Mouse (Mus musculus): ENCODE results near the gene Atad3a.
"Not testable (repeated sequence)": the region's sequence is repeated elsewhere in the genome, so short reads cannot be mapped to it uniquely, and the experiment has no call there.

Atad3a gene

GRCm38 (mm10) chr4:155760613-155761355 is at the start of gene Atad3a:
TSS of gene Atad3a (minus strand) at chr4:155761093.
- peak; percentile 85 for DNase-seq (ENCODE audit: low read depth, low spot score)

- no peak for DNase-seq (ENCODE audit: low read depth, low spot score)
Observed at GRCm38 (mm10) chr4:155807841-155808240, 46.9 kb upstream of the Atad3a start.

DNA sequence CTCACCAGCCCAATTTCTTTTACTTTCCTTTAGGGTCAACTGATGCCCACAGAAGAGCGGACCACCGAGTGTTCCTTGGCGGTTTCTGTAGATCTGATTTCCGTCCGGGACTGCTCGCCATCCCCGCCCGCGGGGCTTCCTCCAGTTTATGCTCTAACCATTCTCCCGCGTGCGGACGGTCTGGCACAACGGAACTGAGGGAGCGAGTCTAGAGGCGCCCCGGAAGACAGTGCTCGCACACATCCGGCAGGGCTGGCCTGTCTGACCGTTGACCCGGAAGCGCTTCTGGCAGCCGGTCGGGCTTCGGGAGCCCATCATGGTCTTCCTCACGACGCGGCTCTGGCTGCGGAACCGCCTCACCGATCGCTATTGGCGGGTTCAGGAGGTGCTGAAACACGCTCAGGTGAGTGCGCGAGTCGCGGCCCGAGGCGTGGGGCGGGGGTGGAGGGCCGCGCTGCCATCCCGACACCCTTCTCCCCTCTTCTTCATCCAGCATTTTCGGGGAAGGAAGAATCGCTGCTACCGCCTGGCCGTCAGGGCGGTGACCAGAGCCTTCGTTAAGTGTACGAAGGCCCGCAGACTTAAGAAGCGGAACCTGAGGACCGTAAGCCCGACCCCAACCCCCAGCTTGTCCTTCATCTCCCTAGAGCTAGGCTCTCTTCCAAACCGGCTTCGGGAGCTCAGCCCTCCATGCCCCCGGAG is 42.6 kb upstream of the Atad3a start:
- peak; percentile 91 for DNase-seq (ENCODE audit: low read depth, low spot score)

GRCm38 (mm10) chr4:155802741-155803339 is 41.9 kb upstream of the Atad3a start, which contains the start of gene Mrpl20:
TSS of gene Mrpl20 (plus strand) at chr4:155802878.
- no peak for DNase-seq (ENCODE audit: low read depth, low spot score)

DNA sequence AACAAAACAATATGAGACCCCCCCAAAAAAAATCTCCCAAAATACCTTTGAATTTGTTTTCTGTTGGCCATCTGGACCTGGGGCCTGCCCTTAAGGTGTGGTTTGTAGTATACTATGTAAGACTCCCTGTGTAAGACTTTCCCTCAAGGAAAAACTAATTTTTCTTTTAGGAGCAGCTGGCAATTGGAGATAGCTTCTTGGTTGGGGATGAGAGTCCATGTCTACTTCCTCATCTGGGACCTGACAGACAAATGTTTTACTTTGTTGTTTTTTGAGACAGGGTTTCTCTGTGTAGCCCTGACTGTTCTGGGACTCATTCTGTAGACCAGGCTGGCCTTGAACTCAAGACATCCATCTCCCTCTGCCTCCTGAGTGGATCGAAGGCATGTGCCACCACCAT is 41.2 kb upstream of the Atad3a start:
- no peak for DNase-seq (ENCODE audit: low read depth, low spot score)

- DNase-seq (ENCODE audit: low read depth, low spot score), result no peak
Observed at GRCm38 (mm10) chr4:155793730-155794129, 32.8 kb upstream of the Atad3a start.

- DNase-seq (ENCODE audit: low read depth, low spot score), result no peak
Observed at GRCm38 (mm10) chr4:155791240-155791933, 30.5 kb upstream of the Atad3a start.

- no peak for DNase-seq (ENCODE audit: low read depth, low spot score)
Observed at GRCm38 (mm10) chr4:155790650-155791161, 29.8 kb upstream of the Atad3a start.

GRCm38 (mm10) chr4:155790021-155790489 is 29.2 kb upstream of the Atad3a start, which contains the start of gene Ankrd65:
TSS of gene Ankrd65 (plus strand) at chr4:155790439.
- DNase-seq (ENCODE audit: low read depth, low spot score), result no peak

- DNase-seq (ENCODE audit: low read depth, low spot score), result not testable (repeated sequence)
Observed at GRCm38 (mm10) chr4:155788833-155789232, 27.9 kb upstream of the Atad3a start.

DNA sequence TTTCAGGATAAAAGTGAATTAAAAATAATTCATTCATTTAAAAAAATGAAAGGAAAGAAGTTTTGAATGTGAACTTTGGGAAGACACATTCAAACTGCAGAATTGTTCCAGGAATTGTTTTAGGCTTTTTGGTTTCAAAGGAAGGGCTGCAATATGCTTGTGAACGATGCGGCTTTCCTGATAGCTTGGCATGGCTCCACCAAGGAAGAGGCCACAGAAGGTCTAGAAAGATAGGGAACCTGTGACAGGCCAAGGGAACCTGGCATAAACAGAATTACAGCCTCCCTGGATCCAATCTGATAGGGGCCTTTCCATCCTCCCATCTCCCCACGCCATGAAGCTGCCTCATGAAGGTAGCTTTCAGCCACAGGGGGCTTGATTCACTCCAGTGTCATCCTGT is 27.4 kb upstream of the Atad3a start:
- DNase-seq (ENCODE audit: low read depth, low spot score), result no peak

- DNase-seq (ENCODE audit: low read depth, low spot score), result no peak
Observed at GRCm38 (mm10) chr4:155785819-155786218, 24.9 kb upstream of the Atad3a start, which contains the start of gene Tmem88b. TSS of gene Tmem88b (minus strand) at chr4:155785874.

GRCm38 (mm10) chr4:155785246-155785645 is 24.4 kb upstream of the Atad3a start:
- no peak for DNase-seq (ENCODE audit: low read depth, low spot score)

DNA sequence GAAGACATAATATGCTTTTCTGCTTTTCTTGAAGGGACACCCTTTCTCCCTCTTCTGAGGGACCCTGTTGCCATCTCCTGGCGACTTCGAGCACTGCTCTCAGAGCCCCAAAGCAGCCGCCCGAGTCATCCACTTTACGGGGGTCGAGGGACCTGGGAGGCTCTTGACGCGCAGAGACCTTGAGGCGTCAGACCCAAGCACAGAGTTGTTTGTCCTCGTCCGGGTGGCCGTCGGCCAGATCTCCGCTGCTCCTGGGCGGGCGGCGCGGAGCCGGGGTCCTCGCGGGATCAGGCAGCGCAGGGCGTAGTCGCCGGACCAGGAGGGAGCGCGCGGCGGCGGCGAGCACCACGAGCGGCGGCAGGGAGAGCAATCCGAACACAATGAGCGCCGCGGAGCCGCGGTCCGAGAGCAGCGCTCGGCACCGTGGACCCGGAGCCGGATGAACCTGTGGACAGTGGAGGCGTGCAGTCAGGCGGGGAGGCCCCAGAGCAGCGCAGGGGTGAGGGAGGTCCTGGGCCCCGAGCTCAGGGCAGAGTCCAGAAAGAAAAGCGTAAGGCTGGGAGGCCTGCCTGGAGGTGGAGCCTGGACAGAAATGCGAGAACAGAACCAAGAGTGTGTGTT is 23.3 kb upstream of the Atad3a start:
- peak; percentile 56 for DNase-seq (ENCODE audit: low read depth, low spot score)

- DNase-seq (ENCODE audit: low read depth, low spot score), result no peak
Observed at GRCm38 (mm10) chr4:155783486-155784080, 22.7 kb upstream of the Atad3a start.

DNA sequence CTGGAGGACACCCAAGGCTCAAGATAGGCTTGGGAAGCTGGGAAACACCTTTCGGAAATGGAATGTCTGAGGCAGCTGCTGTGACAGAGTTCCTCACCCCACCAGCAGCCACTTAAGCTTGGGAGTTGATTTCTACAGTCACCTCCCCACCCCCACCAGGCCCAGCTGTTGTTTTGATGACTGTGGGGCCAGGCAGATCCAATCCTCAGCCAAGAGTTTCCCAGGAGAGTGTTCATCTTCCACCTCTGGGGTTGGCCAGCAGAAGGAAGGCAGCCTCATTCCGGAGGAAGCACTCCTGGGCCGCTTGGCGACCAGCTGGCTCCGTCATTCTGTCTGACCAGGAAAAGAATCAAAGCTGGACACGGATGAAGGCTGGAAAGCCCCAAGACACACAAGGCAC is 20.0 kb upstream of the Atad3a start:
- no peak for DNase-seq (ENCODE audit: low read depth, low spot score)

DNA sequence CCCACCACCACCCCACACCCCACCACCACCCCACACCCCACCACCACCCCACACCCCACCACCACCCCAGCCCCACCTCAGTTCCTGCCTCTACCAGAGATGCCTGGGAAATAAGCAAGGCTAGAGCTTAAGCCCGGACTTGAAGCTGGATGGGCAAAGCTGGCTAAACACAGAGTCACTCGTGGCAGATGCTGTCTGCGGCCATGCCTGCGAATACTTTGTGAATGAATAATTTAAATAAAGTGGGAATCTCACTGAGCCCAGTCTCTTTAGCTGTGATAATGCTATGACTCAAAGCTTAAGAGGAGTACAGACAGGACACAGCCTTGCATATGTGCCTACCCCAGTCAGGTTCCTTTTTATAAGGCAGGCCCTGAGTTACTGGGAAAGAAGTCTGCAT is 18.6 kb upstream of the Atad3a start:
- DNase-seq (ENCODE audit: low read depth, low spot score), result no peak

GRCm38 (mm10) chr4:155777816-155778215 is 16.9 kb upstream of the Atad3a start:
- no peak for DNase-seq (ENCODE audit: low read depth, low spot score)

DNA sequence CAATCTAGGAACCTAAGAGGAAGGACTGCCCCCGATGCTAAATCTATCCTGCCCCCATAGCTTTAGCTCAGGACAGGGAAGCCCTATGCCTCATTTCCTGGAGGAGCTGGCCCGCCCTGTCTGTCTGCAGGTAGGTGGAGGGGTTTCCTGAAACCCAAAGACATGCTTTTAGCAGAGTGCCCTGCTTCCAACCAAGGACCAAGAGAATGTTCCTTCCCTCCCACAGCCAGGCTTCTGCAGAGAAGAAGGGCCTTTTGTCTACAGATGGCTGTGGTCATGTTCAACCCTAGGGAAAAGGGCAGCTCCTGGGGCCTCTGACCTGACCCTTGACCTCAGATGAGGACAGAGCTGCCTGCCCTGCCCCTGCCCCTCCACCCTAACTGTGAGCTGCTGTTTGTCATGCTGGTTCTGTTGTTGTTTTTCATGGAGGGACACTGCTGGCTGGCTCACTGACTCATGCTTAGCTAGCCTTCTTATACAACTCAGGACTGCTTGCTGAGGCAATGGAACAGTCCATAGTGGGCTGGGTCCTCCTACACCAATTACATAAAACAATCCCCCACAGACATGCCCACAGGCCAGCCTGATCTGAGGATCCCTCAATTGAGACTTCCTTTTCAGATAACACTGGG is 15.9 kb upstream of the Atad3a start:
- no peak for DNase-seq (ENCODE audit: low read depth, low spot score)

DNA sequence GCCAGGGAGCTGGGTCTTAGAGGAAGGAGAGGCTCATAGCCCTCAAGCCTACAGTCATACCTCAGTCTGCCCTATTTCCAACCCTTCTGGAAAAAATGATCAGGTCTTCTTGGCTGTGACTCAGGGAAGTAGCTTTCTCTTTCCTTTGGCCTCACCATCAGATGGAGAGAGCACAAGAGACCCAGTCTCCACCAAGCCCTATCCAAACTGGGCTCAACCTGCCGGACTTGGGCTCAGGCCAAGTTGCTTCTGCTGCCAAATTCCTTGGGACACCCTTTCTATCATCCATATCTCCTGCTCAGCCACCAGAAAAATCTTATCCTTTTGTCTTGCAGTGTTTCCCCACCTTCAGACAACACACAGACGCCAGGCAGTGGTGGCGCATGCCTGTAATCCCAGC is 15.0 kb upstream of the Atad3a start:
- no peak for DNase-seq (ENCODE audit: low read depth, low spot score)

All from retina, adult 2 months (tissue).